Mouse (Mus musculus) forelimb bud, embryonic 11.5 days (tissue): ENCODE measurements at regions not wholly inside any gene's neighbourhood (a gene's known extent, or its start where the extent isn't known, plus 50 kb on each side); places are given as distances from the start of the nearest gene placed in this dataset.

ENCODE experiments used
- DNase-seq: peaks from one replicate; pipeline ENCODE4 v3.0.0-alpha.2; 2012; ENCODE audit warnings: low read depth, low spot score

DNA sequence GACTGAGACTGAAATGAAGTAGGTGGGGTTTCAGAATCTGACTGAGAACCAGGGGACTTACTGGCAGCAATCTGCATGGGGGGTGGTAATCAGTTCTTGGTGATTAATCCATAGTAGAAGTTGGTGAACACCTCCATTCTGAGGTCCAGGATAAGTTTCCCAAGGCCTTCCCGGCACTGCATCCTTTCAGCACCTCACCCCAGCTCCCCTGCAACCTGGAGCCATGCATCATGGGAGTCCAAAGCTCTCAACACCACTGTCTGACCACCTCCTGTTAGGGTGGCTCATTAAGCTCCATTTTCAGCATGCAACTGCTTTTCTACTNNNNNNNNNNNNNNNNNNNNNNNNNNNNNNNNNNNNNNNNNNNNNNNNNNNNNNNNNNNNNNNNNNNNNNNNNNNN, 157.0 kb downstream of the Cyp26b1 start:
- no peak for DNase-seq

DNA sequence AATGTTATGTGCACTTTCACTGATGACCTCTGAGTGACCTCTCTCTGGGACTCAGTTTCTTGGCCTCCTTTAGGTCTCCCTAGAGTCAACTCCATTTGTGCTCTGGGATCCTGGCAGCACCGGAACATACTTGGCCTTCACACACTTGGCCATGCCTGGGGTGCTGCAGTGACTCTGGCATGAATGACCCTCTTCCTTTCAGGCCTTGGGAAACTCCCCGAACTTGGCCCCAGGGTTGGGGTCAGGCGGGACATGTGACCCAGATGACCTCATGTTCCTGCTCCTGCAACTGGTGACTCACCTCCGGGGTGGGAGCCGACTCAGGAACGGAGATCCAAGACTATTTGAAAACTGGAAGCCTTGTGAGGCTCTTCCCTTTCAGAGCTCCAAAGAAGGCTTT, 159.2 kb downstream of the Cyp26b1 start:
- no peak for DNase-seq

DNA sequence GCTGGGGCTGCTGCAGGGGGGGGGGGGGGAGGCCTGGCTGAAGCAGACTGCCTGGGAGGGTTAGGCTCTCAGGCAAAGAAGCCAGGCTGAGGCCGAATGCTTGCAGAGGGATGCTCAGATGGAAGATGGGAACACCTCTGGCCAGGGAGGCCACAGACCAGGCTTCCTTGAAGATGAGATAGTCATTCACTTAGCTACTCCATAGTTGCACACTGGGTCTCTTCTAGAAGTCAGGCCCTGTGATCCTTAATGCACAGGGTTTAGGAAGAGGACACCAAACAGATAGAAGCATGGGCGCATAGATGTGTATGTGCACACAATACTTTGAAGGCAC, 162.1 kb downstream of the Cyp26b1 start:
- no peak for DNase-seq

DNA sequence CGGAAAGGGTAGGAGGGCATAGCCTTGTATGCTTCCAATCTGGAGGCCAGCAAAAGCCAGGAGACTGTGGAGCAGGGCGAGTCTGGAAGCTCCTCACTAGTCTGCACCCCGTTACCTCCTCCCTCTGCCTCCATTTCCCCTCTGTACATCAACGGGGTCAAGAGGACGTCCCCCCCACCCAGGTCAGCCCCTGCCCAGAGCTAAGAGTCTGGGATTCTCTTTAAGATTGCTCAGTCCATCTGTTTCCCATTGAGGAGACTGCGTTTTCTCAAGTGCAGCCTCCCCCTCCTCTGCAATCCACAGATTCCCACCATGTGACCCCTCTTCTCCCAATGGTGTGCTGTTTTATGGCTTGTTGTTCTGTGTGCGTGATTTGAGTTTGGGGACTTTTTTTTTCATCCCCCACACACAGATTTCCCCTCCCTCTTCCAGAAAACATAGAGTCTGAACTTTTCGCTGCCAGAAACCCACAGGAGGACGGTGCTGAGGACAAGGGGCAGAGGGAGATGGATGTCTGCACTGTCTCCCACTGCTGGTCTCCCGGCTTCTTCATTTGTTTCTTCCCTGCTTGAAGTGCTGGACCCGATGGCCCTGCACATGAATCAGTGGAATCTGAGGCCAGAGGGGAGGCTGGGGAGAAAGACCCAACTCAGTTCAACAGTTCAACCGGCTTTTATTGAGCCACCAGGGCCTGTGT, 162.6 kb downstream of the Cyp26b1 start:
- peak; percentile 77 for DNase-seq

DNA sequence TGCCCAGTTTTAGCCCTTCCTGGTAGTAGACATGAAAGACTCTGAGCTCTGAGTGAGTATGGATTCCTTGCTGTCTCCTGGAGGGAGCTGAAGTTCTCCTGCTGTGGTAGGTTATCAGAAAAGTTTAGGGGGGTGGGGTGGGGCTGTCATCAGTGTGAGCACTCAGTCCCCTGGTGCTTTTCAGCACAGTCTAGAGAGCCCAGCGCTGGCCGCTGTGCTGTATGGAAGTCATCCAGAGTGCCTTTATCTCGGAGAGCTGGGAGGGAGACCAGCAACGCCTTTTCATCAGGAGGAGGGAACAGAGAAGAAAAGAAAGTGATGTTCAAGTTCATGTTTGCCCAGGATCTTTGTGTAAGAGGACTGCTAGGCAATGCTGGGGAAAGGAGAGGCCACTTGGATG, 163.6 kb downstream of the Cyp26b1 start:
- DNase-seq, result no peak

DNA sequence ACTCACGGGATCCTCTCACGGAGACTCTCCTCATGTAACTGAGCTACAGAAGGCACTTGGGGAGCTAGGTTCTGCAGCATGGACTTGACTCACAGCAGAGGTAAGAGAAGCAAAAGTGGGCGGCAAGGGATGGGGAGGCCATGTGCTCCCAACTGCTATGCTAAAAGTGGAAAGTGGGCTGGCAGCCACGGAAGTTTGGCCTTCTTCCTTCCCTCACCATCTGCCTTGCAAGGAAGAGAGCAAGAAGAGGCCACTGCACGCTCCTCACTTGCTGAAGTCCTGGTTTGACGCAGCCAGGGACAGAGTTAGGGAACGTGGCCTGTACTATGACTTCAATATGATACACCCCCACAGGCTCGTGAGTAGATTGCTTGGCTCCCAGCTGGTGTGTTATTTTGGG, 164.5 kb downstream of the Cyp26b1 start:
- no peak for DNase-seq

DNA sequence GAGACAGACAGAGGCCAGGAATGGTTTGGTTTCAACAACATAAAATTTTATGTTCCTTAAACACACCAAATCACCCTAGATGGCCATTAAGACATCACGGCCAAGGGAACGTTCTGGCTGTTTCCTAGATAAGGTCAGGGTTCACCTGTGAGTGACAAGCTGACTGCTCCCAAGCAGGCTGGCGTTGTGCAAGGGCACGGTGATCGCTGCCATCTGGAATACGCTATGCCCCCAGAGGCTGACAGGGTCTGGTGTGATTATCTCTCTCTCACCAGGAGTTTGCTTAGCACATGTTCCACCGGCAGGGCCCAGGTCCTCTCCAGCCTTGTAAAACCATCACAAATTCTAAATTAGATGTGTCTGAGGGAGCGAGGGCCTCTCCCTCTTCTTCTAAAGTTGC, 167.0 kb downstream of the Cyp26b1 start:
- no peak for DNase-seq

DNA sequence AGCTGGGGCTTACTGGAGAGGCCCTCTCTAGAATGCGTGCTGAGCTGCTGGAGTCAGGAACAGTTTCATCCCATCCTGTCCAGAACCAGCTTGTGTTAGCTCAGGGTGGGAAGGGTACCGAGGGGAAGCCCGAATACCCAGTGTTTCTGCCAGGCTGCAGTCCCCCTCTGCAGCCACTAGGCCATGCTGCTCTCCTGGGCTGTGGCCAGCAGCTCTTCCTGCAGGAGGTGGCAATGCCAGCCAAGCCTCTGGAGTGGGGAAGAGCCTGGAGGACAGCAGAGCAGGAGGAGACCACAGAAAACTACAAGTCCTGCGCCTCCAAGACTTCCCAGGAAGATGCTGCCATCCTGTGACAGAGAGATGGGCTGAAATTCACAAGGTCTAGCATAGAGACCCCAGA, 167.9 kb downstream of the Cyp26b1 start:
- peak; percentile 32 for DNase-seq

DNA sequence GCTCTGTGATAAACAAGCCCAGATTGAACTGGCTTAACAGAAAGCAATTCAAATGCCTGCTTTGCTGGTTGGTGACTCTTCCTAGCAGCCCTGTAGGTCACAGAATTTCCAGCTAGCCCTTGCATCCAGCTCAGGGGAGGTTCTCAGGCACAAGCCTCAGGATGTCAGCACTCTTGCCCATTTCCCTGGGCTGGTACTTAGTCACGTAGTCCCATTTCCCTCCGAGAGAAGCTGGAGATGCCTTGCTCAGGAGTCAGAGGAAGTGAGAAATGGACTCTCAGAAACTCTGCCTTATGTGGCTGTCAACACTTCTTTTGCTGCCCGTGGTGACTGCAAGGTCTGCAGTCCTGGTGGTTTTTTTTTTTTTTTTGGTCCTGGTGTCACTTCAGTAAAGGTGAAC, 170.8 kb downstream of the Cyp26b1 start:
- no peak for DNase-seq

DNA sequence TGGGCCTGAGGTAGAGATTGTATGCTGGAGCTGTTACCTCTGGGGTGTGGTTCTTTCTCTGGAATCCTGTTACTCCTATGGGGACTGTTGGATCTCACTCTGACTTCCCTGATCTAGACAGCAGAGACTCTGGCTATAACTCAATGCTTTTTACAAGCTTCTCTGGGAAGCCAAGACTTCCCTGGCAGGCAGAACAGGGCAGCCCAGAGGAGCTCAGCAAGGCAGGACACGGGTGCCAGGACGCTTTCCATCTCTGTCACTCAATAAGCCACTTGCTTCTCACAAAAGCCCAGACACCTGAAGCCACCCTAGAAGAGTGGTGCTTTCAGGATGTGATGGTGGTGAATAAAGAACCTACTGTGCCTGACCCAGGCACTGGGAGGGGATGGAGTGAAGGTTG, 174.0 kb downstream of the Cyp26b1 start:
- DNase-seq, result no peak

DNA sequence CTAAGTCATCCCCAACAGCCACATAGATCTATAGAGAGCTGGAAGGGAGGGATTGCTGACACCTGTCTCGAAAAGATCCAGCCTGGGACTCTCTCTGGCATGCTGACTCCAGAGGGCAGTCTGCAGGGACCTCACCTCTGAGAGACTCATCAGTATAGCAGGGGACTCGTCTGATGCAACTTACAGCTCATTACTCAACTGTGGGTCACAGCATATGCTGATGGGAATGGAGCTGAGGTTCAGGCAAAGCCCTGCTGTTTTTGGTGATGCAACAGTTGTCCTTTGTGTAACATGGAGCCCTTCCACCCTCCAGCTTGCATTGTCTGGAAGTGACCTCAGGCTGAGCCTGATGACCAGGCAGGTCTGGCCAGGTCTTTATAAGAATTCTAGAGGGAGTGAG, 174.4 kb downstream of the Cyp26b1 start:
- DNase-seq, result no peak

DNA sequence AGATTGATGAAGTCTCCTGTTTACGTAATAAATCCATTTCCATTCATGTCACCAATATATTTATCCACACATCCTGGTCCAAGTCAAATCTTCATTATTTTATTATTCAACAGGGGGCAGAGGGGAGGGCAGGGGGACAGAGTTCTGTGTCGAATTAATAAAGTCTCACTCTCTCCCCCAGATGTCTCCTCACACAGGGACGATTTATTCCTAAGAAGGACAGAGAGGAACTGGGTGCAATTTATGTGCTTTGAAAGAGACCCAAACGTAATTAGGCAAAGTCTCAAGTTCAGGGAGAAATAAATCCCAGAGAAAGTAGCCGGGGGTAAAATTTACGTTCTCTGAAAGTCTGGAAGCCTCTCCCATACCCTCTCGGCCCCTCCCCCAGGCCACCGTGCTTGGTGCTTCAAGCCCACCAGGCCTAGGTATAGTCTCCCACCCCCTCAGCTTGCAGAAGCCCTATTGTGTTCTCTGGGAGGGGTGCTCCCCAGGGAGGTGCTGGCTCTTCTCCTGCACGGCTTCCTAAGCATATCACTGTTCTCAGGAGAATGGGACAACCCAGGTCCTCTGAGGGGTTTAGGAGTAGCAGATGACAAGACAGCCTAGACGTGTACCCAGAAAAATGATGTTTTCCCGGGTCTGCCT, 176.6 kb downstream of the Cyp26b1 start:
- DNase-seq, result no peak

DNA sequence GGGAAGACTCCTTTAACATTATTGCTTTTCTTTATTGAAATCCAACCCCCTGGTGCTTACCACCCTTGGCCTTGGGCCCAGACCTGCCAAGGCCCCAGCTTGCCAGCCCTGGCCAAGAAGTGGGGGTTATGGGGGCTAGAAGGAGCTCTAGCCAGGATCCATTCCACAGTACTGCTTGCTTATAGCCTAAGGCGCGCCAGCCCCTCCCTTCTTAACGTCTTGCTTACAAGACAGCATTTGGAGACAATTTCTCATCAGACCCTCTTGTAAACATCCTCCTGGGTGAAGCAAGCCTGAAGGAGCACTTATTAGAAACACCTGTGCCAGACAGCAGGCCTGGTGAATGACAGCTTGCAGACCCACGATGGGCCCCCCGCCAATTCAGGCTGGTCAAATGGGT, 179.3 kb downstream of the Cyp26b1 start:
- DNase-seq, result no peak

DNA sequence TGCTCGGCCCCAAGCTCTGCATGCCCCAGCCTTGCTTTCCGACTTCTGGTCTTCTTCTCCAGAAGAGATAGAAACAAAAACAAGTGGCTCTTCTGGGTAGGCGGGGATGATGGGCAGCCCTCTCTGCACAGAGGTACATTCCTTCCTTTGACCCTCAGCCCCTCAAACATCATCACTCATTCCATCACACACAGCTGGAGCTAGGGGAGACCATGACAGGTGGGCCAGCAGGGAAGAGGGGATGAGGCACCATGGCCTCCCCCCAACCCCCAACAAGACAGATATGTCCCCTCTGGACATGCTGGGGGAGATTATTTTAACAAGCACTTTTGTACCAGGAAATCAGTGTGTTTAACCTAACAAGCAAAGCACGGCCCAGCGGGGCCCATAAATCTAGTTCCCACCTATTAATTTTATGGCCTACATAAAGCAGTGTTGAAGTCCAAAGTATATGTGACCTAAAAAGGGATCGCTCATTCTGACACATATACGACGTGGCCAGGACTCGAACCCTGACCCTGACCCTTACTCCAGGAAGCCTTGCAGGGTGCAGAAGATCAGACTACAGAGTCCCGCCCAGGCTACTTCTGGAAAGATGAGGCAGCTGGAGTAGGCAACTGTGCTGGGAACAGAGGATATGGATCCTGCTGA, 183.7 kb downstream of the Cyp26b1 start:
- peak; percentile 73 for DNase-seq

DNA sequence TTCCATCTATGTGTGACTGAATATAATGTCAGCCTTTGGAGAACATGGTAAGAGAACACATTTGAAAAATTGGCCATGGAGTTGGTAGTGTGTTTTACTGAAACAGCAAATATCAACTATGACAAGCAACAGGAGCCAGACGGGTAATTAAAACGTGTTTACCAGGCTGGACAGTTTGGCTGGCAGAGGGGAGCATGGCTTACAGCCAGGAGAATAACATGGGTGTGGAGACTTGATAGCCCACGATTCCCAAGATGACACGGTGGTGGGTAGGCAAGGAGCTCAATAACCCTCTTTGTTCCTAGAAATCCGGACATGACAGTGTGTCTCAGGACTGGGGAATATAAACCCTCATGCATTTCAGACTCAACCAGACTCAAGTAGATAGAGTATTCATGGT, 185.2 kb downstream of the Cyp26b1 start:
- DNase-seq, result no peak

DNA sequence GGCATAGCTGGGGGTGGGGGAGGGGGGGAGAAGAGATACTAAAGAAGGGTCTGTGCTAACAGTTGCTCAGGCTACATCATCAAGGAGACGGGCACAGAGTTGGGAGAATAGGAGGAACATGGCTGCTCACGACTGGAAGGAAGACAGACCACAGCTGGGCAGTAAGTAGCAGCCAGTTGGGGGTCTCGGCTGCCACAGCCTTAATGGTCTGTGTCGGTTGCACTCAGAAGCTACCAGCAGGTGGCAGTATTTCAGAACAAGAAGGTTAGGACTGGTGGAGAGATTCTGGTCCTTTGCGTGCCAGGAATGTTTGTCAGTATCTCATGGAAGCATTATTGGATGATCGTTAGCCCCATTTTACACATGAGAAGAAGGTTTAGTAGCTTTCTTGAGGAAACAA, 185.9 kb downstream of the Cyp26b1 start:
- DNase-seq, result peak; percentile 85

DNA sequence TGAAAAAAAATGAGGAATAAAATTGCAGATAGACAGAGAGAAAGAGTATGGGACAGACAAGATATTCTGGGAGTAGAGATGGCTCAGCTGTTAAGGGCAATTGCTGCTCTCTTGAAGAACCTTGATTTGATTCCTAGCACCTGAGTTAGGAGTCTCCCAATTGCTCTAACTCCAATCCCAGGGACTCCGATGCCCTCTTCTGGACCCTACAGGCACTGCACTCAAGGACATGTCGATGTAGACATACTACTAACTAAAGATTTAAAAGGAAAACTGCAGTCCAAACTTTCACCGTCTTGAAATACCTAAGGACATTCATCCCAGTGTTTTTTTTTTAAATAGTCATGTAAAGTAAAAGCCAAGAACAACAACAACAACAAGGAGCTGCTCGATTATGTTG, 189.0 kb downstream of the Cyp26b1 start:
- DNase-seq, result no peak

DNA sequence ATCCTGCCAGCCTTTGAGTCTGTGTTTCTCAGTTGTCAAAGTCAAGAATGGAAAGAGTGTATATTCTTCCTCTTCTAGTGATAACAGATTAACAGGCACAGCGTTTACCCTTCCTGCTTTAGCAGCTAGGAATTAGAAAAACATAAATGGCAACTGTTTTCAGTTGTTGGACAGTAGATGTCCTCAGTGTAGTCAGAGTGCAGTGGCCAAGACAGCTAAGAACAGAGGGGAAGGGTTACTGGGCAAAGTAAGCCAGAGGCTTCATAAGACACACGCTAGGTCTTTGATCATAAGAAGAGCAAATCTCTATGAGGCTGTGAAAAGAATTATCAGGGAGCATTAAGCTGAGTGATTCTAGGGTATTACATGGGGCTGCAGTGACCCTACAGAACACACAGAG, 191.3 kb downstream of the Cyp26b1 start:
- no peak for DNase-seq

DNA sequence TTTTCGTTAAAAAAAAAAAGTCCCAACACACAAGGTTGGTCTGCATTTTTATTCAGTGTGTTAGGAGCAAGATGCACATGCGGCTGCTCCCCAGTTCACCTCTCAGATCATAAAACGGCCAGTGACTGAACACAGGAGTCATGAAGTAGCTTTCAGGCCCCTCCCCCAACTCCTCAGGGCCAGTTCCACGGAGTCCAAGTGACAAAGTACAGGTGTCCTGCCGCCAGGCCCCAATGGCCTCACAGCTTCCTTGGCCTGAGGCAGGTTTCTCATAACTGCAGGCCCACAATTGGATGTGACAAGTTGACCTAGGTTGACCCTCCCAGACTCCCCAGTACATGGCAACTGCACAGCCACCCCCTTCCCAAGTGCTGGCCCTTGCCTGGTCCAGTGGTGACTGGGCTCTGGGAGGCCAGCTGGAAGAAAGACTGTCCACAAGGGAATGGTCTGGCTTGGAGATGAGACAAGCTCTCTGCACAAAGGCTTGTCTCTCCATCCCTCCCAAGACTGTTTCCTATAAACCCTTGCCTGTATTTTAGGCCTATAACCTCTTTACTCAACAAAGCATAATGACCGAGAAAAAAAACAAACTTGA, 199.1 kb downstream of the Cyp26b1 start:
- DNase-seq, result peak; percentile 65

DNA sequence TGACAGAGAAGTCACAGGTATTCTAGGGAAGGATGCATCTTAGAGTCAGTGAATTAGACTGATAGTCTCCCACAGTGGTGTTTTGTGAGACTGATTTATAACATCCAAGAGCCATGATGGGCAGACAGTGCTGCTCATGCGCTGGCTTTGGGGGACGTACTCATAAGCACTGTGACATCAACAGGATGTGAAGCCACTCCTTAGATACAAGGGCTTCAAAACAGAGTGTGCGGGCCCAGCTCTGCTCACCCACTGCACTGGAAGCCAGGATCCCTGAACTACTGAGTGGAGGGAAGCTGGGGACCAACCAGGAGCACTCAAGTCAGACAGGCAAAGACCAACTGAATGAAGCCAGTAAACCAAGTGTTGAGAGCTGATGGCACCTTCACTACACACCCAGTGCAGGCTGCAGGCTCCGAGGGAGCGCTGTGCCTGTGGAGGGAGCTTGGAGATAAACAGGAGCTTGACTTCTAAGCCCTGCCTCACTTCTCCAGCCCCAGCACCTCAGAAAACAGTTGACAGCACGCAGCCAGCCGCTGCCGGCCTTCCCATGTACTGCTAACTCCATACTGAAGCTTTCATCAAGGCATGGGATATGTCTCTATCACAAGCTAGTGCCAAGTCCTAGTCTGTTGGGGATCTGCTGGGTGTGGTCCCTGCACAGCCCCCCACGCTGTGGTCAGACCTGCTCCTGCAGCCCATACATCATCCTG, 200.0 kb downstream of the Cyp26b1 start:
- no peak for DNase-seq

DNA sequence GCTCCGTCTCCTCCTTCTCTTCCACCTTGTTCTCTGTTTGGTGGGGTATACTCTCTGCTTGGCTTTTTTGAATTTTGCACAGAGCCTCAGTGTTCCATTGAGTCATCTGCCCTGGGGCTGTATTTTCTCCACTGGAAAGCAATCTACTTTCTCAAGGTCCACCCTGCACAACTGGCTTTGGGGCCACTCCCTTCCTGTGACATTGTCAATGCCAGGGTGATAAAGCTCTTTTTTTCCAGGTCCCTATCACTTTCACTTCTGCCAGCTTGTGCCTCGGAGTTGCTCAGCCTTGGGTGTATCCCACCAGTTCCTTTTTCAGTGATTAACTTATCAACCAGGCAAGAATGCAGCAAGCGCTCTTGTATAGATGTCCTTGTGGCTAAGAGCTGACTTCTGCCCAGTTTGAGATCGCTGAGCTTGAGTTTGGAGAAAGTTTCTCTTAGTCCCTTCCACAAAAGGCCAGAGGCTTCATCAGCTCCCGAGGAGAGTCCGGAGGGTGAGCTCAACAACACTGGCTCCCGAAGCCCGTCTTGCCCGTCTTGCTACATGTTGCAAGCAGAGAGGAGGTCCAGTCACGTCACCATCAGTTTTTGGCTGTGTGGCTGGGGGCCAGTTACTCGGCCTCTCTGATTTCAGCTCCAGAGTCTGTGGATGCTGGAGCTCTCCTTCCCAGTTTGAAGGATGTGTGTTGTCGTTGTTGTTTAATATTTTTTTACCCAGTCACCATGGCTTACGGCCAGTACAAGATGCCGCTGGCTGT, 200.8 kb downstream of the Cyp26b1 start:
- DNase-seq, result no peak

DNA sequence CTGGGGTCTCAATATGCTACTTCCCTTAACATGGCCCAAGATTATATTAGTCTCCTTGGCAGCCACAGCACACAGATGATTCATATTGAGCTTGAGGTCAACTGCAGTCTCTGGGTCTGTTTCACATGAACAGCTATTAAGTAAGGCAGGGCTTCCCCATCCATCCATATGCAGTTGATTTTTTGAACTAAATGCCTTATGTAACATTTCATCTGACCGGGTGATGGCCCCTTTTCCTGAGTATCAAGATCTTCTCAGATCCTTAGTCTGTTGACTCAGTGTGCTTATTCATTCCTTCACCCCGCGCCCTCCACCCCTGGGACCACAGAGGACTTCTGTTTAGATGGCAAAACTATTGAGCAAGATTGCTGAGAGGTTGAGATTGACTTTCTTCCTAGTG, 202.7 kb downstream of the Cyp26b1 start:
- no peak for DNase-seq
